Mouse (Mus musculus) retina, embryonic 14.5 days (tissue): ENCODE measurements around the gene Arhgap27.

ENCODE experiments used
- DNase-seq: peaks from one replicate; pipeline ENCODE4 v3.0.0-alpha.2; 2015; ENCODE audit warnings: low spot score

Arhgap27 gene

GRCm38 (mm10) chr11:103356032-103356571 lies 7.4 kb downstream of the Arhgap27 start:
- DNase-seq = no peak

GRCm38 (mm10) chr11:103355251-103355650 lies 8.2 kb downstream of the Arhgap27 start:
- no peak for DNase-seq

DNA sequence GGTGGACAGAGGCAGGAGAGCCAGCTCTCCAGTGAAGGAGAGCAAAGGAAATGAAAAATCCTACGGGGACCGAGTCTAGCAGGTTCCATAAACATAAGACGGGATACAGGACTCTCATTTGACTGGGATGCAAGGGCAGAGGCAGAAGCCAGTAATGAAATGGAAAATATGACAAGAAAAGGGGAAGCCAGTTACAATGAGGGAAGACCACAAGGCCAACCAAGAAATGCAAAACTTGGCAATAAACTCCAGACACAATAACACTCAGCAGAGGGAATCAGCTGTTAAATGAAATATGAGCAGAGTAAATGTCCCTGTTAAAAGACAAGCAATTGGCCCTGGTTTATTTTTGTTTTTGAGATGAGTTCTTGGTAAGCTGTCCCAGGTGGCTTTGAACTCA lies 9.5 kb downstream of the Arhgap27 start:
- DNase-seq = no peak

- DNase-seq = no peak
These were observed 11.2 kb downstream of the Arhgap27 start for GRCm38 (mm10) chr11:103352239-103352814.

- no peak for DNase-seq
These were observed 12.7 kb downstream of the Arhgap27 start for GRCm38 (mm10) chr11:103350711-103351315.

- DNase-seq = no peak
These were observed 13.8 kb downstream of the Arhgap27 start for GRCm38 (mm10) chr11:103349699-103350098.

DNA sequence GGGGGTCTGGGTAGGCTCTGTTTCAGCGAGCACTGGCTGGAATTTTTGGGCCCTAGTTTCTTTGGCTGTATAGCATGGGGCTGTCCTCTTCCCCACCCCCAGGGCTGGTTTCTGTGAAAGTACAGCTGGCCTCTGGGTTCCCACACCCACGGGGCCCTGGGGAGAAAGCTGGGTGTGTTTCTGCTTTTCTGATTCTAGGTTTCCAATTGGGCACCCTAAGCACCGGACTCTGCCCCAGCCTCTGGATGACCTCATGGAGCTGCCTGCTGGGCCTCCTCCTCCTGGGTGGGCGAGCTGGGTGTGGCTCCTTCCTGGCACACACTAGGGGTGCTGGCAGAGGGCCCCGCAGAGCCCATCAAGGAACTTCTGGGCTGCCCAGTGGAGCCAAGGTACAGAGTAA lies 16.8 kb downstream of the Arhgap27 start:
- no peak for DNase-seq

DNA sequence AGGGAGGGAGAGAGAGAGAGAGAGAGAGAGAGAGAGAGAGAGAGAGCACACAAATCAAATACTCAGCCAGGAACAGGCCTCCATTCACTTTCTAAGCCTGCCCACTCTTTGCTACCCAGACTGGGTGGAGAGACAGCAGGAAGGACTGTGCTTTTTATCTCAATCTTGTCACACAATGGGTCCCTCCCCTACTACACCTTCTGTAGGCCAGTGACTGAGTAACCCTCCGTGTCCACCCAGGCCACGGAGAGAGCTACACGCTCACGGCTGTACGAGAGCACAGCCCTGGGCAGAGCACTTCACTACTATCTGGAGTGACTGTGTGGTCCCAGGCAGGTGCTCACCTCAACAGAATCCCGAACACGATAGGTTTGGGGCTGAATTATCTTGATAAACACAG lies 17.3 kb downstream of the Arhgap27 start:
- no peak for DNase-seq

GRCm38 (mm10) chr11:103345408-103346091 lies 17.9 kb downstream of the Arhgap27 start:
- DNase-seq = no peak

GRCm38 (mm10) chr11:103344494-103345332 lies 18.8 kb downstream of the Arhgap27 start:
- DNase-seq = no peak

- DNase-seq = no peak
These were observed 19.6 kb downstream of the Arhgap27 start for GRCm38 (mm10) chr11:103343881-103344280.

DNA sequence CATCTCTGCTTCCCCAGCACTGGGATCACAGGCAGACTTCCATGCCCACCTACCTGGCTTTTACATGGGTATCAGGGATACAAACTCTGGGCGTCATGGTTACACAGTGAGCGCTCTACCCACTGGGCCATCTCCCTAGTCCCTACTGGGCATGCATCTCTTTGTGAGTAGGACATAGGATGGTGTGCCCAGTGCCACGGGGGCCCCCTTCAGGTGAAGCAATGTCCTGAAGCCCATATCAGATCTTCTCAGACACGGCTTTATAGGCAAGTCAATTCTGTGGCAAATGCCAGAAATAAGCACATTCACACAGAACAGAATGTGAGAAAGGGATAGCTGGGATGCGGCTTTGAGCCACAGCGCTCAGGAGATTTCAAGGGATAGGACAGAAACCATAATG lies 20.4 kb downstream of the Arhgap27 start:
- DNase-seq = no peak

DNA sequence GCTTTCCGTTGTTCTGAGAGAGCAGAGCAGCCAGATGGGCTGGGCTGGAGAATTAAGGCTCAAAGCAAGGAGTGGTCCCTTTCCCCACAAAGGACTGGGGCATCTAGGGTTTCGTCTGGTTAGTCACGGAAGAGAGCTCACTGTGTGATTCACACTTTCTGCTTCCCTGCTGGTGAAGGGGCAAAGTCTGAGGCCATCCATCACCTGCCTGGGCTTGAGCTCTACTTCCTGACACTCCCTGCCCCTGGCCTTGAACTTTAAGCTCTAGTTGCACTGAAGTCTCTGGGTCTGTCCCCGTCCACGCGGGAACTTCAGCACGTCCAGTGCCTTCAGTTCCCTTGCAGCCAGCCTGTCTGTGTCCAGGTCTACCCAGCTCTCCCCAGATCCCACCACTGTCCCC lies 22.8 kb downstream of the Arhgap27 start:
- no peak for DNase-seq

DNA sequence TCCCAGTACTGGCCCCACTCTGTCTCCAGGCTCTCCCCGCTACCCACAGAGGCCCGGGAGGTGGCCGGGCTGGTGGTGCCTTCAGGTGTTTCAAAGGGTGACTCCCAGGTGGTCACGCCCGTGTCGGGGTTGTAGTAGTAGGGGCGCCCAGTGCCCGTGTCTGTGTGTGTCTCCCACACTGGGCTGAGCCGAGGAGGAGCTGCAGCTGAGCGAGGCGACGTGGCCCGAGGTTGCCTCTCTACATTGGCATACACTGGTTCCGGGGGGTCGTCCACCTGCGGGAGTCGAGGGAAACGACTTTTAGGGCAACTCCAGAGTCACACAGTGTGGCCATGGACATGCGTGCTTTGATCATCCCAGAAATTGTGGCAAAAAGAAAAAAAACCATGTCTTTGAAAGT lies 23.4 kb downstream of the Arhgap27 start:
- DNase-seq = no peak

GRCm38 (mm10) chr11:103339414-103340119 lies 23.9 kb downstream of the Arhgap27 start:
- DNase-seq = no peak

DNA sequence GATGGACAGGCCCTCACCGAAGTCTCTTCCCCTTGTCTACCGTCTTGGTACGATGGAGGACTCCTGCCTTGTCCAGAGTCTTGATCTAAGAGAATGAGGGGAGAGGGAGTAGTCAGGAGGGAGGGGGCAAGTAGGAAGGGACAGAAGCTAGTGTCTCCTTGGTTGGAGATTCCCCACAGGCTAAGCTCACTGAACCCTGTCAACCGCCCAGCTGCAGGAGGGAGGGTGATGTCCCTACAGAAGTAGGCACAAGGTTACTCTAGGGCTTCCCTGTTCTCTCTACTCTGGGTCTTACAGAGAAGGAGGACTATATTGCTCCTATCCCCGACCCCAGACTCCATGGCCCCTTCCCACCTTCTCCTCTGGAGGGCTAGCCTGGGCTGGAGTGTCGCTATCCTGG lies 24.8 kb downstream of the Arhgap27 start:
- DNase-seq = no peak

DNA sequence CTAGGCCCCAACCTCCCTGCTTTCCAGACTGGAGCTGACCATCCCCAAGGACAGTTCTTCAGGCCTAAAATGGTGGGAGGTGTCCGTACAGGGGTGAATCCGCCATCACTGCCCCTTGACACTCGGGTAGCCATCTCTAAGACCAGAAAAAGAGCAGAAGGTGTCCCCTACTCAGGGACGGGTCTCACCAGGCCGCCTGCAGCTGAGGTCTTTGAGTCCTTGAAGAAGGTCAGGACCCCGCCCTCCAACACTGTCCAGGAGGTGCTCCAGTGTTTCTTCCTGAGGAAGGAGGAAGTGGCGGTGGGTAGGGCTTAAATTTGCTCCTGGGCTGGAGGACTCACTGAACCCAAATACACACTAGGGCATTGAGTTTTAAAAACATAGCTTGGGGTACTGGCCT lies 25.4 kb downstream of the Arhgap27 start:
- no peak for DNase-seq

GRCm38 (mm10) chr11:103337180-103337579 lies 26.3 kb downstream of the Arhgap27 start:
- DNase-seq = no peak

- no peak for DNase-seq
These were observed 27.9 kb downstream of the Arhgap27 start for GRCm38 (mm10) chr11:103335561-103335960.

DNA sequence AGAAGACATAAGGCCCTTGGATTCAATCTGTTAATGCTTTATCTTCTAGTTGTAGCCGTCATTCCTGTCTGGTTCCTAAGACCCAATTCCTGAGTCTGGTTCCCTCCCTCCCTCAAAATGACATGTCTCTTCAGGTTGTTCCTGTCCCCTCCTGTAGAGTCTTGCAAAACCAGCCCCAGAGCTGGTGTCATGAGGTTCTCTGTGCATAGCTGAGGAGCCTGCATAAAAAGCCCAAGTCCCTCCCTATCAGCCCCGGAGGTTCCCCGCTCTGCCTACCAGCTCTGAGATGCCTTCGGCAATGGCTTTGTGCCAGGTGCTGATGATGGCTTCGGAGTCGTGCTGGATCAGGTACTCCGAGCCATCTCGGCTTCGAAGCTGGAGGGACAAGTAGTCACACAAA lies 28.6 kb downstream of the Arhgap27 start:
- no peak for DNase-seq

- DNase-seq = peak; percentile 79
These were observed 29.6 kb downstream of the Arhgap27 start for GRCm38 (mm10) chr11:103333719-103334398.
